ENCODE assay signal across 12 mouse cellular contexts in genomic region chr6:72503939-72504338, GRCm38 (mm10). TPM values are rescaled to one million over a fixed set of nuclear protein-coding genes. Genes with fewer than 3 reads are reported as not detected.
DNase-seq lines count a peak whose midpoint lies in the region; ATAC-seq and TF ChIP-seq lines count a peak whose summit lies in the region.
"Had no signal": no experiment of that assay in that cellular context is flagged by ENCODE, and none has a peak within 500 bp of the region (broad histone marks: within the 10 kb centered on the region; RNA-seq: fewer than 3 reads in every experiment).

No protein-coding gene starts in this region.

- DNase-seq in heart, adult 8-10 months (ENCODE audit: low spot score), result peak; percentile 58
- peak; percentile 79 for DNase-seq in NIH3T3 (ENCODE audit: low read depth)
- DNase-seq in brain, embryonic 14.5 days (ENCODE audit: low read depth), result peak; percentile 23
- peak; percentile 62 to 75 for DNase-seq in kidney, postnatal 4 days
- DNase-seq in left cerebral cortex, postnatal 36 days (ENCODE audit: low spot score in 2 of 2), result no peak
- DNase-seq in layer of hippocampus, adult 9-11 months, result no peak
- no peak for DNase-seq in left cerebral cortex, postnatal 14 days (ENCODE audit: low spot score in 2 of 2)
- DNase-seq: cerebellum, adult 18-20 months had no signal

- TF ChIP-seq POLR2A in brain, embryonic 14.5 days (IDR thresholded peaks at IDR 0.05; ENCODE audit: borderline replicate concordance, extremely low read depth, insufficient read depth, insufficient read length, poor library complexity, severe bottlenecking), result no peak

- no peaks in the 10 kb centered on the region for H3K36me3 ChIP-seq in heart, embryonic 11.5 days (ENCODE audit: control insufficient read depth, insufficient read depth, low read length)
- H3K36me3 ChIP-seq: heart, embryonic 13.5 days had no signal

- H3K9ac ChIP-seq in heart, embryonic 11.5 days (ENCODE audit: low read depth, low read length), result no peak overlapping the region
- H3K9ac ChIP-seq: heart, embryonic 13.5 days had no signal

- H3K4me3 ChIP-seq in heart, embryonic 11.5 days (ENCODE audit: low read depth, low read length), result no peak overlapping the region
- H3K4me3 ChIP-seq: heart, embryonic 13.5 days had no signal

- H3K27me3 ChIP-seq in heart, embryonic 11.5 days (ENCODE audit: control insufficient read depth, insufficient read depth, low read length), result no peaks in the 10 kb centered on the region
- H3K27me3 ChIP-seq: CH12.LX; heart, embryonic 13.5 days had no signal

- H3K4me1 ChIP-seq in heart, embryonic 11.5 days (ENCODE audit: control insufficient read depth, insufficient read depth, low read length), result no peaks in the 10 kb centered on the region

- ATAC-seq in heart, embryonic 11.5 days (replicated peaks; ENCODE audit: insufficient number of reproducible peaks, low FRiP score, low TSS enrichment), result no peak

- whole genome bisulfite sequencing in heart, embryonic 11.5 days (ENCODE audit: insufficient replicate concordance), result 71% methylated on average over 2 of the region's 2 CpGs

- no peaks in the 10 kb centered on the region for H3K9me3 ChIP-seq in heart, embryonic 11.5 days (replicated peaks; ENCODE audit: control insufficient read depth, low read length)
- H3K9me3 ChIP-seq: heart, embryonic 13.5 days had no signal

- no peak overlapping the region for H3K4me2 ChIP-seq in heart, embryonic 11.5 days
- H3K4me2 ChIP-seq: heart, embryonic 13.5 days had no signal

- intact Hi-C loops in left cerebral cortex, postnatal 36 days (cut with DNase I), result no loop called here
- intact Hi-C loops in left cerebral cortex, postnatal 14 days (cut with DNase I), result no loop called here

- TF ChIP-seq CTCF in brain, embryonic 14.5 days (IDR thresholded peaks at IDR 0.05; ENCODE audit: borderline replicate concordance, extremely low read depth, insufficient read depth, insufficient read length), result no peak

- H3K27ac ChIP-seq in heart, embryonic 11.5 days (ENCODE audit: low read depth, low read length), result no peak overlapping the region

RNA-seq across cellular contexts. Expression of gene Sh2d6, which starts 17.6 kb away (rescaled TPM):
- total RNA-seq in heart, adult 8-10 months (2022), result not detected
- polyA plus RNA-seq in heart, embryonic 11.5 days (2014; fragmentation: Nextera tagmentation; extraction: Ambion mirVana), result not detected in 2 replicates
- polyA plus RNA-seq in brain, embryonic 14.5 days (2012; rRNA removed), result 1.2 and 1.5 TPM in 2 replicates
- under 1 TPM; 0.54 to 0.72 TPM for total RNA-seq in left cerebral cortex, postnatal 36 days (2021)
- total RNA-seq in left cerebral cortex, postnatal 14 days (2021), result under 1 TPM; 0.70 to 0.92 TPM
- polyA plus RNA-seq: embryonic facial prominence, embryonic 14.5 days had no signal

RNA-seq across cellular contexts. Expression of gene Capg, which starts 40.3 kb away (rescaled TPM):
- 10 to 100 TPM in 1 of 4 experiments, 1 to 10 TPM in 3; 7.5 to 11.8 (median 9.2) TPM for total RNA-seq in heart, adult 8-10 months (2022)
- polyA plus RNA-seq in heart, embryonic 11.5 days (2014; fragmentation: Nextera tagmentation; extraction: Ambion mirVana), result 22.7 and 25.9 TPM in 2 replicates
- 3.4 and 5.3 TPM in 2 replicates for polyA plus RNA-seq in brain, embryonic 14.5 days (2012; rRNA removed)
- total RNA-seq in left cerebral cortex, postnatal 36 days (2021), result 1 to 10 TPM; 2.2 to 3.1 TPM
- total RNA-seq in left cerebral cortex, postnatal 14 days (2021), result 1 to 10 TPM; 3.3 to 3.6 TPM

Comparison
In these comparisons a context has a peak if more than half of its experiments do, and no peak if none do; other contexts are left out.
1. DNase-seq: peak in heart, adult 8-10 months (single experiment), NIH3T3 (single experiment), brain, embryonic 14.5 days (single experiment) and kidney, postnatal 4 days (2 of 2); none in left cerebral cortex, postnatal 36 days (0 of 2), layer of hippocampus, adult 9-11 months (single experiment) and left cerebral cortex, postnatal 14 days (0 of 2).